Mouse (Mus musculus) MEL-GATA-1-ER (cell line): ENCODE results near the gene Lemd2.
"Not testable (repeated sequence)": the region's sequence is repeated elsewhere in the genome, so short reads cannot be mapped to it uniquely, and the experiment has no call there.

ENCODE experiments used
- DNase-seq: peaks from one replicate; pipeline ENCODE4 v3.0.0-alpha.2; 2012; ENCODE audit warnings: low read depth; ENCODE audit errors: extremely low read depth

Lemd2 gene

DNA sequence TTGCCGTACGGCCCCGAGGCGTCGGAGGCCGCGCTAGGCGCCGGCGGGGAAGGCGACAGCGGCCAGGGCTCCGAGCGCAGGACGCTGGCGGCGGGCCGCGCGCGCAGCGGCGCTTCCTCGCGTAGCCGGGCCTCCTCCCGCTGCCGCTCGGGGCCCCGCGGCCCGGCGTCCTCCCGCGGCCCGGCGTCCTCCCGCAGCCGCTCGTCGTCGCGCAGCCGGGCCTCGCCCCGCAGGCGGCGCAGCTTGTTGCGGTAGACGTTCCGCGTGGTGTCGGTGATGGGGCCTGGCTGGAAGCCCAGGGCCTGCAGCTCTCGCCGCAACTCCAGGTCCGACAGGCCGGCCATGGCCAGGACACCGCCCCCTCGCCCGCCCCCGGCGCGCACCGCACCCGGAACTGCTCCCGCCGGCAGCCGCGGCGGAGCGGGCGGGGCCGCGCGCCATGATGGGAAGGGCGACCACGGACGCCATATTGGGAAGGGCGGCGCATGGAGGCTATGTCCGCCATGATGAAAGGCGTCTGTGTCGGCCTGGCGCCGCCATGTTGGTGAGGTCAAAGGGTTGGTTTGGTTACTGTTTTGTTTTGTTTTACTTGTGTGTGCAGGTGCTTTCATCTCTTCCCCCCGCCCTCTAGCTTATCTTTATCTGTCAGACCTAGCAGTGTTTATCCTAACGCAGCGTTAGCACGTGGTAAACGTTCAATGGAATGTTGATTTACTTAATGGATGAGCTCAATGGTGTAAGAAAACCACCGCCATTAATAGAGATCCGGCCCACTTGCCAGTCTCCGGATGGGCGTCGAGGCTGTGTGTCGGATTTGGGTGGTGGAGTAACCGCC is at the start of gene Lemd2:
Lemd2 (minus strand) TSS at position 395 of the 835 bp plus-strand sequence.
- DNase-seq, result peak; percentile 77

DNA sequence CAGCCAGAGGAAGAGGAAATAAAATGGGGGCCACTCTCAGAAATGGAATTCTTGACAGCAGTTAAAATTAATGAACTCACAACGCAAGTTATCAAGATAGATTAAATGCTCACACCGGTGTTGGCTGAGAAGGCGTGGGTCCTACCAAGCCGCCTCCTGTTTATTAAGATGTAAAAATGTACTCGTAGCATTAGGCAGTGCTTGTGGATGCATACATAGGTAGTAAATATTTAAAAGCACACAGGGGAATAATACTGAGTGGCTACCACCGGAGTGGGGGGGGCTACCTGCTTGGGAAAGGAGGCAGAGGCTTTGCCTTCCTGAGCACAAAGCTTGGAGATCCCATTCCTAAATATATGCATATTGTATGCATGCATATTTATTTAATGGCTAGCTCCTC is 46.9 kb upstream of the Lemd2 start:
- DNase-seq, result no peak

DNA sequence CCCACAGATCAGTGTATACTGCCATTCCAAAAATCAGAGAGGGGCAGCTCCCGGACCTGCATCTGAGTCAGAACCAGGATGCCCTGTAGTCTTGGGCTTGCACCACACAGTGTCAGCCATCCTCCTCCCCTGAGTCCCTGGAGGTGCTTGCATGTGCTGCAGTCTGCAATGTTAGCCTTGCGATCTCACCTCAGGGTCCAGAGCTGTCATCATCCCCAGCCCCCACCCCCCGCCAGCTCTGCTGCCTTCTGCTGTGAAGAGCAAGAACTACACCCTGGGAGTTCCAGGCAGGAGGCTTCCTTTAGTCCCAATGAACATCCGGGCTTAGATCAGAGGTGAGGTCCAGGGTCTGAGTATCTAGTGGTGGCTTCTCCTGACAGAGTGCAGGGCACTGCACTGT is 46.2 kb upstream of the Lemd2 start:
- DNase-seq, result no peak

DNA sequence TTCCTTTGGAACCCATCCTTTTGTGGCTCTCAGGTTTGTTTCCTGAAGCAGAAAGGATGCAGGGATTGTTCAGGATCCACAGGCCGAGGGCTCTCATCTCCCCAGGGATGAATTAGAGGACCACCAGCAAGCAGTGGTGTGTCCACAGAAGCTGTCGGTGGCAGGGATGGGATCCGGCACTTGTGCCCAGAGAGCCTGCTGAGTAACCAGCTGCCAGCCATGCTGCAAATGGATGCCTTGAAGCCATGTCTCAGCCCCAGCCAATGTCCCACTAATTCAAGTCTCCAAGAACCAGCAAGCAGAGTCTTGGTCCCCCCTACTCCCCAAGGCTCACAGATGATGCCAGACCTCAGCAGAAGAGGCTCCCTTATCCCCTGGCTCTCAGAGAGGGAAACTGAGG is 44.8 kb upstream of the Lemd2 start:
- no peak for DNase-seq

DNA sequence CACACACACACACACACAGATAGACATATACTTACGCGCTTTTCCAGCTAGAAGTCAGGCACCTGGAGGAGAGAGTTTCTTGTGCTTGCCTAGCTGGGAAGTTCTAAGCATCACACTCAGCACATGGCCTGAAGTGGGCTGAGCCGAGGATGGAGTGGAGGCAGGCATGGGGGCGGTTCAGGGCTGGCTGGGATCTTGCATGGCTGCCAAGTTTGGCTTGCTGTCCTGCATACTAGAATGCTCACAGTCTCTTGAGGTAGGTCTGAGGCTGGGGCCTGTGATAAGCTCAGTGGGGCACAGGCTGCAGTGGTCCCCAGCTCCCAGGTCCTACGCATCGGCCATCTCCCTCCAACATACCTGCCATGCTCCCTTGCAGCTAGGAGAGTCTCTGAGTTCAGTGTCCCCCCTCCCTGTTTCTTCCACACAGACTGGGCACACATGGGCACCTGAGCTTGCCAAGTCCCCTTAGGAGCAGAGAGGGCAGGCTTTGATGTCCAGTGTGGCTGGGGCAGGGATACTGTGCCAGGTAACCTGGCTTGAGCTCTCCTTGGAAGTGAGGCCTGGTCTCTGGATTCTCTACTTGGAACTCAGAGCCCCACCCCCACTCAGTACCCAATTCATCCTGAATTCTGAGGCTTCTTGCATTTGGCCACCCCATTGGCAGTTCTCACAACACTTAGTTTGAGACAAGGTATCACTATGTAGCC is 43.6 kb upstream of the Lemd2 start:
- no peak for DNase-seq

DNA sequence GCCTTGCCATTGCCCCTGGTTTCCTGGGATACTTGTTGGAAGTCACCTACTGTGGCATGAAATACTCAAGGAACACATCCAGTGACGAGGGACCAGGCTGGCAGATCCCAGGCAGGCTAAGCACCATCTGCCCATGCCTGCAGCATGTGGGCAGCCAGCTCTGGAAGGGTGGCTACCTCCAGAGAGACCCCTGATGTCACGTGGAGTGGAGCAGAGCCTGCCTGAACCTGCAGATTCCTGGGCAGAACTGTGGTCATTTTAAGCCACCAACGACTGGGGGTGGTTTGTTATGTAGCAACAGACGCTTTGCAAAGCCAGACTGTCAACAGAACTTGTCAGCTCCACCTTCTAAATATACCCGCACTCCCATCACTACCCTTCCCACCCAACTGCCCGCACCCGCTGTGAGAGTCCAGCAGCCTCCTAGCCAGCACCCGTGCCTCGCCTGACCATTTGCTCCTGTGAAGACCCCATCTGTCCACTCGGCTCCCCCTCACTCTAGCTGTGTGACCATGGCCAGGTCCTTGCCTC is 41.6 kb upstream of the Lemd2 start:
- no peak for DNase-seq

DNA sequence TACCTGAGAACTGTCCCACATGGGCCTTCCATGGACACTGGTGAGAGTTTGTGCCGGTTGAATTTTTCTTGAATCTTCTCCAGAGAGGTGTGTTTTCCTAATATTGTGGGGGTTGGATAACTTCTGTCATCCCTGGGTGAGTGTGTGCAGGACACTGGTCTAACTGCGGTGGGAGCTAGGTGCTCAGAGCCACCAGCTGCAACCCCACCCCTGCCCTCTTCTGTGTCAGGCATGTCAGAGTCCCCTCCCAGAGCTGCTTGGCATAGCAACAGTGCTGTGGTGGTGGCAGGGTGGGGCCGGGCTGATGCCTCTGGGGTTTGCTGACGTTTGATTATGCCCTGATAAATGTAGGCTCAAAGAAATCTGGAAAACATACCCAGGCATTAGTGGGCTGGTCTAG is 40.6 kb upstream of the Lemd2 start:
- no peak for DNase-seq

DNA sequence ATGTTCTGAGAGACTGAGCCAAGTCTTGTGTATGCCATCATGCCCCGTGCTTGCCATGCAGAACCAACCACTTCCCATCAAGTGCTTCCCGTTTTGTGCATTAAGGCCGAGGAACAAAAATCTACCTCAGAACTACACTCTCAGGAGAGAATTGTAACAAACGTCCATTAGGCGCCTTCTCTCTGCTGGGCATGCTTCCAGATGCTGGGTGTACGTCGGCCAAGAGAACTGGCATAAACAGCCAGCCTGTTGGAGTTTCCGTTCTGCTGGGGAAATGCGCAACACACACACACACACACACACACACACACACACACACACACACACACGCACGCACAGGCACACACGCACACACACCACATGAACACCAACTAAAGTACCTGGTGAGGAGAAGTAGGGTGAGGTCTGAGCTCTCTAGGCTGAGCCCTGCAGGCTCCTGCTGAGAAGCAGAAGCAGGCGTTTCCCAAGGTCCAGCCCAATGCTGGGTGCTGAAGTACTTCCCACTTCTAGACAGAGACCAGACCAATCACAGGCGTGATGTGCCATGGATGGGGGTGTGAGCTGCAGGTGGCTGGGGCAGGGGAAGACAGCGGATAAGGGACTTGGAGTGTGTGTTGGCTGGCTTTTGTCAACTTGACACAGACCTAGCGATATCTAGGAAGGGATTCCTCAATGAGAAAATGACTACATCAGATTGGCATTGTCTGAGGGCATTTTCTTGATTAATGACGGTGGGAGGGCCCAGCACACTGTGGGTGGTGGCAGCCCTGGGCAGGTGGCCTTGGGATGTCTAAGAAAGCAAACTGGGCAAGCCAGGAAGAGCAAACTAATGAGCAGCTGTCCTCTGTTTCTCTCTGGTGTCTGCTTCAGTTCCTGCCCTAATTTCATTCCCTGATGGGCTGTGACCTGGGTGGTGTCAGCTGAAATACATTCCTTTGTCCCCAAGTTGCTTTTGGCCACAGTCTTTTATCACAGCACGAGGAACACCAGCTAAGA is 38.2 kb upstream of the Lemd2 start:
- DNase-seq, result peak; percentile 62

DNA sequence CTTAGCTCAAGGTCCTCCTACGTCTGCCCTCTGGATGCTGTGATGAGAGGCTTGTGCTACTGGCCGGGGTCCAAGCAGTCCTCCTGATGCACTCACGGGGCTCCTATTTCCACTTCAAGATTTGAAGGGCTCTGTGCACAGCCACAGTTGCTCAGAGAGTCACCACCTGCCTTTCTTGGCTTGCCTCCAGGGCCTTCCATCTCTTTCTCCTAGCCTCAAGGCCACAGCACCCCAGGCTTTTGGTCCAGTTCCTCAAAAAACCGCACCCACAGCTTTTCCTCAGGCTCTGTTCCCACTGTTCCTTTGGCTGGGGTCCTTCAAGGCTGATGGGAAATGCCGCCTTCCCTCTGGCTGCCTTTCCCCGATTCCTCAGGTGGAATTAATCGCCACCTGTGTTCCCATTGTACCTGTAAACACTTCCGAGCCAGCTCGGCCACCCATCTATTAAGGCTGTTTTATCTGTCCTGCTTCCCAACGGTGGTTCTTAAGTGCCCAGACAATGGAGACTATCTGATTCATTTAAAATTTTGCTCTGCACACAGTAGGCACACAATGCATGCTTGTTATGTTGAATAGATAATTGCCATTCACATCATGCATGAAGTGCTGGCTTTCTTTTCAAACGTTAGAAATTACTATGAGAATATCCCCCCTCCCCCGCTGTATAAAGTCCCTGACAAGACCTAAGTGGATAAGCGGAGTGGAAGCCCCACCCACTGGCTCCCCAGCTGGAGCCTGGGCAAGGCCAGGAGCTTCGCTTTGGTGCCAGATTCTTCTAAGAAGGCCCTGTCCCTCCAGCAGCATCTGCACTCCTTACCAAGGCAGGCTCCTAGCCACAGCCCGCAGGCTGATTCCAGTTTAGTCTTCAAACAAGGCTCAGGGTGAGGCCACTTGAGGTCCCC is 36.5 kb upstream of the Lemd2 start:
- DNase-seq, result no peak

DNA sequence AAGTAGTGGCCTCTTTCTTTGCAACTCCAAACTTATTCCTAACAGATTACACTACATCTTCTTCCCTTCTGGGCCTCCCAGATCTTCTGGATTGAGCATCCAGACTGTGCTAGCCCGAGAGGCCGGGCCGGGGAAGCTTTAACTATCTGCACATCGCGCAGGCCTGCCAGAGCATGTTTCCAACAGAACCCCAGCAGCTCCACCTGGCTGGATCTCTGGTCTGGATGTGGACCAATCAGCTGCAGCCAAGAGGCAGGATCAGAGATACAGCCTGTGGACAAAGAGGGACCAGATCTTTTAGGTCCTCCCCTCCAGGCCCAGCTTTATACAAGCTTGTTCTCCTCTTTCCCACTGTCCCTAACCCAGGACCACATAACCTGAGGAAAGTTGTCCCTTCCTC is 35.7 kb upstream of the Lemd2 start:
- no peak for DNase-seq

DNA sequence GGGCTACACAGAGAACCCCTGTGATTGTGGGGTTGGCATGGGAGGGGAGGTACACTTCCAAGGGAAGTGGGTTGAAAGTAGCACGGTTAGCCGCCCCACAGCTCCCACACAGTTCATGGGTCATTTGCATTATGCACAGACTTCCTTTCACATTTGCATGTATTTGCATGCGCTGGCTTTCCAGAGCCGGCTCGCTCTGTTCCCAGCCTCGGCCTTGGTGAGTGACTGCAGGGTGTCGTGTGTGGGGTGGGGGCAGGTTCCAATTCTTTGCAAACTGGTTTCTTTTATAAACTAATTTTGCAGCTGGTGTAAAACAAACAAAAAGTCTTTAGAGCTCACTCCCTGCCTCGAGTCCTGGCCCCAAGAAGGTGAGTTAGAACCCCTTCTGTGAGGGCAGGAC is 34.4 kb upstream of the Lemd2 start:
- no peak for DNase-seq

DNA sequence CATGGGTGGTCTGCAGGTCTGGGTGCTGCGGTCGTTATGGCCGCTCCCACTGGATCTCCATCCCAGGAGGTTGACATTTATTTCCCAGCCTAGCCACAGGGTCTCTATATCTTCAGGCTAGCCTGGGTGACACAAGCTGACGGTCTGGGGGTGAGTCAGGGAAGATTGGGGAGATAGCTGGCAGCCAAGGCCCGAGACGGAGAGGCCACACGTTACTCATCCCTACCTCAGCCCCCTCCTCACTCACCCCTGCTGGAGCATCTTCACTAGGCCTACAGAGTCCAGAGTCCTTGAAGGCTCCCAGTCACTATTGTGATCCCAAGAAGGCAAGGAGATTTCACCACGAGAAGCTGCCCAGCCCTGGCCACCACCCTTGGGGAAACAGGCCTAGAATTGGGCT is 33.5 kb upstream of the Lemd2 start:
- no peak for DNase-seq

DNA sequence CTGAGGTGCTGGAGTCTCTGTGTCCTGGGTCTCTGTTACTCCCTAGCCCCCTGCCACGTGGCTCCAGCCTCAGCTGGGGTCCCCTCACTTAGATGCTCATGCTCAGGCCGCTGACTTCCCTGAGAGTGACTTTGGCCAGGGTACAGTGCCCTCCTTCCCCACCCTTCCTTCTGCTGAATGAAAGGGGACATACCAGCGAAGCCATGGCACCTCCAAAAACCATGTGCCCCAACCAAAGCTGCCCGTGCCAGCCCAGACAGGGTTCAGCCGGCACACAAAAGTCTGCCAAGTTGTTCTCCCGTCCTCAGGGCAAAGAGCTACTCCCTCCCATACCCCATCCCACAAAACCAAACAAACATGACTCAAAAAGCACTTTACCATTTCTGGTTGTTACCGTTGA is 29.0 kb upstream of the Lemd2 start:
- DNase-seq, result no peak

DNA sequence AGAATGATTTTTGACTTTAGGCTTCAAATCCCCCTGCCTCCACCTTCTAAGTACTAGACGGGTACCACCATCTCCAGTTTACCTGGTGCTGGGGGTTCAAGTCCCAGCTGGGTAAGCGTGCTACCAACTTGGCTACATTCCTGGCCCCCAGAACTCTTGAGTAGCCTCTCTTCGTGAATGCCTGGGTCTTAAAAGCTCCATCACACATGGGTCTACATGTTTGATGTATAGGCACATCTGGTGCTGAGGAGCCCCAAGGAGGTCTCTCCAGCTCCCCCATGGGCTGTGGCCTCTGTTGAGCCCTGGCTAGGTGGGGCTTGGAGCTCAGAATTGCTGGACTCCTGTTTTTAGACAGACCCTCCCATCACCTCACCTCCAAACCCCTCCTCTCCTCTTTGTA is 27.9 kb upstream of the Lemd2 start:
- no peak for DNase-seq

DNA sequence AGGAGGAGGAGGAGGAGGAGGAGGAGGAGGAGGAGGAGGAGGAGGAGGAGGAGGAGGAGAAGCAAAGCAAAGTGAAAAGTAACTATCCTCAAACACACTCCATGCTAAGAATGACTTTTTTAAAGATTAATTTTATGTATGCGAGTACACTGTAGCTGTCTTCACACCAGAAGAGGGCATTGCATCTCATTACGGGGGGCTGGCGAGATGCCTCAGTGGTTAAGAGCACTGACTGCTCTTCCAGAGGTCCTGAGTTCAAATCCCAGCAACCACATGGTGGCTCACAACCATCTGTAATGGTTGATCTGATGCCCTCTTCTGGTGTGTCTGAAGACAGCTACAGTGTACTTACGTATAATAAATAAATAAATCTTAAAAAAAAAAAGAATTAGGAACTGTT is 27.3 kb upstream of the Lemd2 start:
- not testable (repeated sequence) for DNase-seq

DNA sequence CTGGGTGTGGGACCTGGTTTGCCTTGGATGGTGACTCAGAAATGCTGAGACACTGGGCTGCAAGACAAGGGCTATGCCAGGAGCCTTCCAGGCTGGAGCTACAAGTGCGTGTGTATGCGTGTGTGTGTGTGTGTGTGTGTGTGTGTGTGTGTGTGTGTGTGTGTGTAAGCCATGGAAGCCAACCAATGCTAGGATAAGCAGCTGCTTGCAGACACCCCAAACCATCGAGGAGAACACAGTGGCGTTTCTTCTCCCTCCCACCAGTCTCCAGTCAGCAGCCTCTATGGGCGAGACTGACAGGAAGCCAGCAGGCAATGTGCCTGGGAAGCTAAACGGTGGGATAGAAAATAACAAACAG is 26.9 kb upstream of the Lemd2 start:
- no peak for DNase-seq

DNA sequence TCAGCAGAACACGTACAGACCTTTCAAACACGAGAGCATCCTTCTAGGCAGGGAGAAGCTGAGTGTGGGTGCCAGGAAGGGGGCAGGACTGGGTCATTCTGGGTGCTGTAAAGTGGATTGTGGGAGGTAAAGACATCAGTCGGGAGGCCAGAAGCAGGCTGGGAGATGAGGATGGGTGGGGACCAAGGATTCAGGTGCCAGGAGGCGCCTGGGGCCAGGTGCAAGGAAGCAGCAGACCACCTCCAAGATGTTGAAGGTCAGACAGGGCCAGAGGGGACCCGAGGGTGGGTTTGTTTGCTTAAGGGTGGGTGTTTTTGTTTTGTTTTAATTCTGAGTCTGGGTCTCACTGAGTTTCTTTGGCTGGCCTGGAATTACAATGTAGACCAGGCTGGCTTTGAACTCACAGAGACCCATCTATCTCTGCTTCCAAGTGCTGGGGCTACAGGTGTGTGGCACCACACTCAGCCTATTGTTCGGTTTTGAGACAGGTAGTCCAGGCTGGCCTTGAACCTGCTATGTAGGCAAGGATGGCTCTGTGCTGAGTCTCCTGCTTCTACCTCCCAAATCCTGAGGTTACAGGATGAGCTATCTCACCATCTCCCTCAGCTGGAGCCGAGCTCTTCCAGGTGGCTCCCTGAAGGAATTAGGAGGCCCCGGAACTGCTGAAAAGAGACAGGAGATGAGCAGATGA is 26.3 kb upstream of the Lemd2 start:
- DNase-seq, result no peak

DNA sequence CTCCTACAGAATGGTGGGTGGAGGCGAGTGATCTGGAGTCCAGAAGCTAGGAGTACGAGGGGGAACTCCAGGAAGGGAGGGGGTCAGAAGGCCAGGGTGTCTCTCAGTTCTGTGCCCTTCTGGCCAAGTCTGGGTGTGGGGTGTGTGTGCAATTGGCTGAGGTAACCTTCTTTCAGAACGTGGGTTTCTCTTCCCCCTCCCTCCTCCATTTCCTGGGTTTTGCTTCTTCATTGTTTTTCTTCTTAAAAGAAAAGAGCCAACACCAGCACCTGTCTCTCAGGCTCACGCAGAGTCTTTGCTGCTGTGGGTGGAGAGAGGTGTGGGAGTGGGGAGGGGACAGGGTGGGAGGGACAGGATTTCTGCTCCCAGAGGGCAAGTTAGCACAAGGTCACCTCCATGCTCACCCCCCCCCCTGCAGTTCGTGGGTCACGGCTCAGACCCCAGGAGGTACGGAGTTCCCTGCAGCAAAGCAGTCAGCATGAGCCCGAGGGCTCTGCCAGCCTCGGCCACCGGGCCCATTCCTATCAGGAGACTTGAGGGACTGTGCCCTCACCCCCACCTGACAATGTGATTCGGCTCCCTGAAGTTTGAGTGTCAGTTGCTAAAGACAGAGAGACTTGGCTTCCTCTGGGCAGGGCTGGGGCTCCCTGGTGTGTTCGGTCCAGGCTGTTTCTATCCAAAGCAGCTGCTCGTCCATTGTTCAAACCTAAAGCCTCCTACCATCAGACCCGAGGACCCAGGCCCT is 25.6 kb upstream of the Lemd2 start:
- DNase-seq, result no peak

DNA sequence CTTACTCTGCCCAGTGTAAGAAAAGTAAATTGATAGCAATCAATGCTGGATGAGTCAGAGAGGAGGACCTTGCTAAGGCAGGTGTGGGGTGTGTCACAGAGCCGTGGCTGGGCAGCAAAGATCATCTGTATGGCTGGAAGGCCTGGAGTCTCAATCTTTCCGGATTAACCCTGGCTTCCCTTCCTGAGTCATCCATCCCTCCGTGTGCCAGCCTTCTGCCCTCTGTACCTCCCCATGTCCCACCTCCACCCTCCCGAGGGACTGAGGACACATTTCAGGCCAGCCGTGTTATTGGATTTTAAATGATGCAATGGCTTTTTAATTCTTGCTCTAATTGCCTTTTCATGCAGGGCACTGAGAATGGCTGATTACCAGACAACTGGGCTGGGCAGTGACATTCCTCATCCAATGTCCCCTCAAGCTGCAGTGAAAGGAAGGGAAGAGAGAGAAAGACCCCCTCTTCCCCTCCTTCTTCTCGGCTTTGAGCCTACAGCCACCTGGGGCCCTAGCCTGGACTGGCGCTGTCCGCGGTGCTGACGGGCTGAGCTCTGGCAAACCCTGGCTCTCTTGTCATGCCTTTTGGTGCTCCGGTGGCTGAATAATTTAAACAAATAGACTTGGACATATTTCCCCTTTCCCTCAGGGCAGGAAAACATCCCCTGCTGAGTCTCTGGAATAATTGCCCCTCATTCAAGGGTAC is 24.1 kb upstream of the Lemd2 start:
- no peak for DNase-seq
